Mouse (Mus musculus): ENCODE measurements around the gene Rsl1.
A peak's percentile ranks its signal among the peaks of the same experiment; 100 is the strongest.
"Not testable (repeated sequence)": the region's sequence is repeated elsewhere in the genome, so short reads cannot be mapped to it uniquely, and the experiment has no call there.

The Rsl1 gene

DNA sequence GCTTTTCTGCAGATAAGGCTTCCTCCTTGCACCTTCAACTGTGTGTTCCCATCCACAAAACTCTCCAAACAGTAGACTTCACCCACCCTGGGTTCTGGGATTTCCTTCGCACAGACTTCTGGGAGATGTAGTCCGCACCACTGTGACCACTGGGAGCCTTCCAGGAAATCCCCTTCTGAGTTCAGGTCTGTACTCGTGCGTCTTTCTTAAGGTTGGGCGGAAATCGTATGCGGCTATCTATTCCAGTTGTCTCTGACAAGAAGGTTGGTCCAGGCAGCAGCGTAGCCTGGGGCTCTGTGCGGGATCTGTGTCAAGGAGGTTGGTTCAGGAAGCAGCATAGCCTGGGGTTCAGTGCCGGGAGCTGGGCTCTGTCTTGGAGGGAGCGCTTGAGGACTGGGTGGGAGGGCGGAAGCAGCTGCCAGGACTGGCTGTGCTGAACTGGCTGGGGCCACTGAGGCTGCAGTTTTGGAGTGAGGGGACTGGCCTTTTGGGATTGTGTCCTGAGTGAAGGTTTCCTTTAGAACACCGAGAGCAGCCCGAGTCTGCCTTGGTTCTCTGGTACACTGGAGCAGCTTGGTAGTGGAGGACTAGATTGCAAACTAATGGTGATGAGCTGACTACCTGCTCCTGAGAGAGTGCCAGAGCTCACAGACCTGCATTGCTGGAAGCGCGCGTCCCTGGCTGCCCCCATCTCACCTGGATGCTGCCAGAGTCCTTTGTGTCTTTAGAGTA, at the start of gene Rsl1:
Rsl1 (plus strand) TSS at position 192 of the 732 bp plus-strand sequence.
- DNase-seq (ENCODE audit: low spot score in 2 of 2), result peak; percentile 44 to 68

DNA sequence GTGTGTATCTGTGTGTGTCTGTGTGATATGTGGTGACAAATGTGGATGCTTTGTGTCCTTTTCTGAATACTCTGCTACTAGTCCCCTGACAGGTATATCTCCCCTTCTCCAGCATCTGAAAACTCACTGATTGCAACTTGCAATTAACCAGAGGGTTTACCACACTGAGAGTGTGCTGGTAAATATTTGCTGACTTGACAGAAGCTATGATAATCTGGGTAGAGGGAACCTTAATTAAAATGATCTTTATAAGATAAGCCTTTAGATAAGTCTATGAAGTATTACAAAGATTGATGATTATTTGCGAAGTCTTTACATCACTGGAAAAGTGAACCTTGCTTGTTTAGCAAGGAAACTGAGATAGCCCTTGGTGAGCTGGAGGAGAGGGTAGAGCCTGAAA, 48.5 kb upstream of the Rsl1 start:
- DNase-seq (ENCODE audit: low spot score in 2 of 2), result no peak

DNA sequence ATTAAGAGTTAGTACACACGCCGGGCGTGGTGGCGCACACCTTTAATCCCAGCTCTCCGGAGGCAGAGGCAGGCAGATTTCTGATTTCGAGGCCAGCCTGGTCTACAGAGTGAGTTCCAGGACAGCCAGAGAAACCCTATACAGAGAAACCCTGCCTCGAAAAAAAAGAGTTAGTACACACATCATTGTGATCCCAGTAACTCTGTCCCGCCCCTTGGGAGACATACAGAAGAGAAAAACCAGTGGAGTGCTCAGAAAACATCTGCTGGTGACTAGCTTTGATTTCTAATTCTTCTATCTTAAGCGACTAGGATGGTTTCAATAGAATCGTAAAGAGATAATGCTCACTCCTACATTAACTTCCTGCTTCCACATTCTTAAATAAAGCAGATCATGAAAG, 45.5 kb upstream of the Rsl1 start:
- not testable (repeated sequence) for DNase-seq (ENCODE audit: low spot score in 2 of 2)

DNA sequence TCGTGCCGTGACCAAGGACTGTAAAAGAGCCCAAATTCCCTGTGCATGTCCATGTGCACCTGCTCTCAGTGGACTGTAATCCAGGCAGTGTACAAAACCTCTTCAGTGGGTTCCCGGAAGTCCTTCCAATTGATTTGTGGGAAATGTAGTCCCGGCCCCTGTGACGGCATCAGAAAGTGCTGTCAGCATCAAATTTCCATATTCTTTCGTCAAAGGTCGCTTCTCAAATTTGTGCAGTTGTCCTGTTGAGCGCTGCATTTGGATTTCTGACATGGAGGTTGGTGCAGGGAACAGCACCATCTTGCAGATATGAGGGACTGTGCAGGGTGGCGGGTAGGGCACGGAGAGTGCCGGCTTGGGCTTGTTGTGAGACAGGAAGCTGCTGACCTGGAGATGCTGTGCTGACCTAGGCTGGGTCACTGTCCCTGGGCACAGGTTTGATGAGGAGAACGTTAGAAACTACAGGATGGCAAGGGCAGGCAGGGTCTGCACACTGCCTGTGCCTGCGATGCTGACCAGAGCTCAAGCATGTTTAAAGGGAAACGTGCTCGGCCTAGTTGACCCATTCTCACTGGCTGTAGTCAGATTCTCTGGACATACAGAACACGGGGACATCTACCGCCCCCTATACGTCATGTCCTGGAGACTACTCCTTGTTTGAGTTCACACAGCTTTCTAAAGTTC, 44.8 kb upstream of the Rsl1 start:
- DNase-seq (ENCODE audit: low spot score in 2 of 2), result peak; percentile 81 to 85

DNA sequence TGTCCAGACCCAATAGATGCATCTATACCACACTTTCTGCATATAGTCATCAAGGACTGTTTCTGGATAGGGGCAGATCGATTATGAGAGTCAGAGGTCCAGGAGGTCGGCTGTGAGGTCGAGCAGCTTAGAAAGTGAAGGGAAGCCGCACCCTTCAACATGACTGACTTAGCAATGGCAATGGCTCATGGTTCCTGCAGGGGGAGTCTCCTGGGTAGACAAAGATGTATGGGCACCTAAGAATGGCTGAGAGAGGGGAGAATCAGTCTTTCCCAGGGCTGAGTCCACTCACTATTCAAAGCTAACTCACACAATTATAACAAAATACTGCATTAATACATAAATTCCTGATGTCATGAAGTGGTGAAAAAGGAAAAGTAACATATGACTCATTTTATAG, 6.9 kb upstream of the Rsl1 start:
- not testable (repeated sequence) for DNase-seq (ENCODE audit: low spot score in 2 of 2)

DNA sequence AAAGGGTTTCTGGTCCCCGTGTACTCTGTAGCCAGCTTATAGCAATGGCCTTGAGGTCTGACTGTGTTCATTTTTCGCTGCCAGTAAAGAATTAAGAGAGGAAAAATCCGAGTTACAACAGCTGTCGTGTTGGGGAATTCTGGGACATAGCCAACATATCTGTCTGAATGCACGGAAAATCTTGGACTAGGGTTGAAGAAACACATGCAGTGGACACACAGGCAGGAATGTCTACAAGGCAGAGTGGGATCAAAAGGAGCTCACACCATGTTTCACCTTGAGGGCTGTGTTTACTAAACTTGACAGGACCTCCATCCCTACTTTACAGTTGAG, 707 bp downstream of the Rsl1 start:
- no peak for DNase-seq (ENCODE audit: low spot score in 2 of 2)

DNA sequence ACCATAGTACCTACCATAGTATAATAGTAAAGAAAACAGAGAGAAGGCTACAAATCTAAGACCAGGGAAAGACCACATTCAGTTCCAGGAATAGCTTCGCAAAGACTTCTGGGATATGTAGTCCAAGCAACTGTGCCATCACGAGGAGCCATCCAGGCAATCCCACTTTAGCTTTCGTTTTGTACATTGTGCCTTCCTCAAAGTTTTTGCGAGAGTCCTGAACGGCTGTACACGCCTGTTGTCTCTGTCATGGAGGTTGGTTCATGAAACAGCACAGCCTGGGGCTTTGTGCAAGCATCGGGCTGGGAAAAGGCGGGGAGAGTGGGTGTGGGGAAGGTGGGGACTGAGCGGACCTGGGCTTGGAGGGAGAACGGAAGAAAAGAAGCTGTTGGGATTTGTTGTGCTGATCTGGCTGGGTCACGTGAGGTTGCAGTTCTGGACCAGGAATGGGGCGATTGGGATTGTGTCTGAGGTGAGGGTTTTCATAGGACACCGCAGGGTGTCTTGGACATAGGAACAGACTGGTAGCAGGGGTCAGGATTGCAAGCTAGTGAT, 21.4 kb downstream of the Rsl1 start, which contains the start of gene Zfp455:
Zfp455 (plus strand) TSS at position 167 of the 555 bp plus-strand sequence.
- DNase-seq (ENCODE audit: low spot score in 2 of 2), result peak; percentile 11 to 51

DNA sequence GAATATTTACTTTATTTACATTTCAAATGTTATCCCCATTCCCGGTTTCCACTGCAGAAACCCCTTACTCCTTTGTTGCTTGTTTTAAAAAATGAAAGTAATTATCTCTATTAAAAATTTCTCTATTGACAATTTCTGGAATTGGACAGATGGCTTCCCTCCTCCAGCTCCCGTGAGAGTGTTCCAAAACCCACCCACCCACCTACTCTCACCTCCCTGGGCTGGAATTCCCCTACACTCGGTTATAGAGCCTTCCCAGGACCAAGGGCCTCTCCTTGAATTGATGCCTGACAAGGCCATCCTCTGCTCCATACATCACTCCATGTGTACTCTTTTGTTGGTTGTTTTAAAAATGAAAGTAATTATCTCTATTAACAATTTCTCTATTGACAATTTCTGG, 28.7 kb downstream of the Rsl1 start:
- no peak for DNase-seq (ENCODE audit: low spot score in 2 of 2)

DNA sequence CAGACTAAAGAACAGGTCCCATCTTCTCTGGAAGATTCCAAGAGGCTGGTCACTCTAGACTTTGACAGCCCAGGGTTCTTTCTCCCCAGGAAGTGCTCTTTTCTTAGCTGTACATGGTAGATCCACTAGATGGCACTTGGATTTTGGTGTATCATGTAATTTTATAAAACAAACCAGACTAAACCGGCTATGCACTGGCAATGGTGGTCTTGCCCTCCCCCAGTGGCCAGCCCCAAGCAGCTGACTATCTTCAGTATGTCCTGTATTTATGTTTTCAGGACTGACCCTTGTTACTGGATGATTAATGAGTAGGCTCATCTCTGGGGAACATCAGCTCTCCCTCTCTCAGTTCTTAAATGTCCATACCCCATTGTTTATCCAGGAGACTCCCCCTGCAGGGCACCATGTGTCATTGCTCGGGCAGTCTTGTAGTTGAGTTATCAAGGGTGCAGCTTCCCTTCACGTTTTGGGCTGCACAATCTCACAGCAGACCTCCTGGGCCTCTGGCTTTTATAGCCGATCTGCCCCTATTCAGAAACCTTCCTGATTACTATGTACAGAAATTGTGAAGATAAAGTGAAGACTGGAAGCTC, 41.1 kb downstream of the Rsl1 start:
- no peak for DNase-seq (ENCODE audit: low spot score in 2 of 2)
